Comparison of ENCODE assay signal across 8 mouse cellular contexts in the genomic region with DNA sequence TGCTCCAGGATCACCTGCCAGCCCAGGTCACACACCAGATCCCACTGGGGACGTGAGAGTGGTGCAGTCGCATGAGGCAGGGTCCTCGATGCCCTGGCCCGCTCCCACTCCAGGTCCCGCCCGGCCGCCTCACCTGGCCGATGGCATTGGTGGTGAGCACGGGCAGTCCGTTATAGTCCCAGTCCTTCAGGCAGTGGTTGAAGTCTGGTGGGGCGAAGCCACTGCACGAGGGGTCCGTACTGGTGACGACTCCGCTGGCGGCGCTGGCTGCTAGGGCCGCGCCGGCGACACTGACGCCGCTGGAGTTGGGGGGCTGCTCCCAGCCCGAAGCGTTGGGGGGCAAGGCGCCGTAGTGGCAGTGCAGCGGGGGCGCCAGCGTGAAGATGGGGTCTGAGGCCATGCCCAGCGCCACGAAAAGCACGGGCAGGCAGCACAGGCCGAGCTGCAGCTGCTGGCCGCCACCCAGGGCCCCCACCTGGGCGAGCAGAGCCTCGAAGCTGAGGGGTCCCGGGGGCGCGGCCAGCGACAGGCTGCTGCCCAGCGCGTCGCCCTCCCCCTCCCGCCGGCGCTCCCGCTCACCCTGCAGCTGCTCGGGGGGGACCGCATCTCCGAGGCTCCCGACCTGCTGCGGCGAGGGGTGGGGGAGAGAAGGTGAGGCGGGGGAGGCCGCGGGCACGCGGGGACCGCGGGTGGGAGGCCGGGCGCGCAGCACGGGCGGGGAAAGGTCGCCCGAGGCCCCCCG. TPM values are rescaled to one million over a fixed set of nuclear protein-coding genes. Genes with fewer than 3 reads are reported as not detected.
A peak's percentile ranks its signal among the peaks of the same experiment; 100 is the strongest.
DNase-seq lines count a peak whose midpoint lies in the region; ATAC-seq lines count a peak whose summit lies in the region.

No protein-coding gene starts in this region.

- no peak overlapping the region for H3K27ac ChIP-seq in liver, embryonic 16.5 days (ENCODE audit: low read length)

- H3K27me3 ChIP-seq in liver, embryonic 16.5 days (ENCODE audit: control insufficient read depth, insufficient read depth, low read depth, low read length), result peaks cover 45% of the 10 kb centered on the region

- H3K4me1 ChIP-seq in liver, embryonic 16.5 days (ENCODE audit: control insufficient read depth, low read depth, low read length), result peaks cover 2% of the 10 kb centered on the region; the same call in 1 of the 2 replicates

- DNase-seq in embryo, embryonic 10 days (ENCODE audit: low spot score), result peak; percentile 44
- no peak for DNase-seq in embryo, embryonic 10.5 days (ENCODE audit: low spot score)
- peak; percentile 22 for DNase-seq in ovary, postnatal 36 days (ENCODE audit: low spot score)
- no peak for DNase-seq in ovary, postnatal 14 days (ENCODE audit: low spot score)
- peak; percentile 68 for DNase-seq in testis, postnatal 10 days (ENCODE audit: low spot score)
- DNase-seq in frontal cortex, postnatal 36 days (ENCODE audit: low spot score in 2 of 2), result no peak

- H3K36me3 ChIP-seq in liver, embryonic 16.5 days (ENCODE audit: control insufficient read depth, insufficient read depth), result no peaks in the 10 kb centered on the region

- no peaks in the 10 kb centered on the region for H3K9me3 ChIP-seq in liver, embryonic 16.5 days (replicated peaks; ENCODE audit: control insufficient read depth, low read length)

- ATAC-seq in granulocyte monocyte progenitor cell, adult 5-6 weeks (replicated peaks; ENCODE audit: poor library complexity, severe bottlenecking), result peak; percentile 16; the same call in 1 of the 2 replicates
- ATAC-seq in liver, embryonic 16.5 days (ENCODE audit: low read depth), result no peak

- WGBS in liver, embryonic 16.5 days (ENCODE audit: insufficient replicate concordance), result 3% methylated on average over 63 of the region's 69 CpGs

- peak overlapping the region; percentile 22; the same call in 1 of the 2 replicates for H3K9ac ChIP-seq in liver, embryonic 16.5 days (ENCODE audit: low read depth, low read length)

- H3K4me3 ChIP-seq in liver, embryonic 16.5 days (ENCODE audit: low read depth, low read length), result peak overlapping the region; percentile 58

- H3K4me2 ChIP-seq in liver, embryonic 16.5 days (ENCODE audit: low read depth, low read length), result peak overlapping the region; percentile 60

RNA-seq across cellular contexts. Expression of a gene that starts 0.7 kb away (rescaled TPM):
- 1.4 and 2.8 TPM in 2 replicates for total RNA-seq in granulocyte monocyte progenitor cell, adult 5-6 weeks (2014; fragmentation: Nextera tagmentation)
- 0.52 and 0.77 TPM in 2 replicates for total RNA-seq in granulocyte monocyte progenitor cell, adult 5-6 weeks (2017)
- polyA plus RNA-seq in liver, embryonic 16.5 days (2015; fragmentation: Nextera tagmentation; extraction: Ambion mirVana), result 1.3 and 1.5 TPM in 2 replicates

RNA-seq across cellular contexts. Expression of a gene that starts 13.6 kb away (rescaled TPM):
- total RNA-seq in granulocyte monocyte progenitor cell, adult 5-6 weeks (2014; fragmentation: Nextera tagmentation), result not detected in 2 replicates
- not detected in 2 replicates for total RNA-seq in granulocyte monocyte progenitor cell, adult 5-6 weeks (2017)
- 0.26 and 0.42 TPM in 2 replicates for polyA plus RNA-seq in liver, embryonic 16.5 days (2015; fragmentation: Nextera tagmentation; extraction: Ambion mirVana)

RNA-seq across cellular contexts. Expression of a gene that starts 20.0 kb away (rescaled TPM):
- total RNA-seq in granulocyte monocyte progenitor cell, adult 5-6 weeks (2014; fragmentation: Nextera tagmentation), result 181 and 215 TPM in 2 replicates
- 286 and 319 TPM in 2 replicates for total RNA-seq in granulocyte monocyte progenitor cell, adult 5-6 weeks (2017)
- polyA plus RNA-seq in liver, embryonic 16.5 days (2015; fragmentation: Nextera tagmentation; extraction: Ambion mirVana), result 30.1 and 32.0 TPM in 2 replicates

RNA-seq across cellular contexts. Expression of a gene that starts 20.2 kb away (rescaled TPM):
- total RNA-seq in granulocyte monocyte progenitor cell, adult 5-6 weeks (2014; fragmentation: Nextera tagmentation), result not detected in 2 replicates
- total RNA-seq in granulocyte monocyte progenitor cell, adult 5-6 weeks (2017), result not detected in 2 replicates
- not detected in 2 replicates for polyA plus RNA-seq in liver, embryonic 16.5 days (2015; fragmentation: Nextera tagmentation; extraction: Ambion mirVana)

RNA-seq across cellular contexts. Expression of a gene that starts 23.8 kb away (rescaled TPM):
- total RNA-seq in granulocyte monocyte progenitor cell, adult 5-6 weeks (2014; fragmentation: Nextera tagmentation), result not detected in 2 replicates
- total RNA-seq in granulocyte monocyte progenitor cell, adult 5-6 weeks (2017), result not detected in 2 replicates
- 0.20 TPM in 1 of 2 replicates, not detected in the other for polyA plus RNA-seq in liver, embryonic 16.5 days (2015; fragmentation: Nextera tagmentation; extraction: Ambion mirVana)

Comparison
In these comparisons a context has a peak if more than half of its experiments do, and no peak if none do; other contexts are left out.
1. DNase-seq: peak in embryo, embryonic 10 days (single experiment), ovary, postnatal 36 days (single experiment) and testis, postnatal 10 days (single experiment); none in embryo, embryonic 10.5 days (single experiment), ovary, postnatal 14 days (single experiment) and frontal cortex, postnatal 36 days (0 of 2).